Mouse (Mus musculus) MEL-GATA-1-ER (cell line): ENCODE data around the gene Pdia4.
"Not testable (repeated sequence)": the region's sequence is repeated elsewhere in the genome, so short reads cannot be mapped to it uniquely, and the experiment has no call there.

ENCODE experiments used
- DNase-seq: peaks from one replicate; pipeline ENCODE4 v3.0.0-alpha.2; 2012; ENCODE audit warnings: low read depth; ENCODE audit errors: extremely low read depth

The Pdia4 gene

GRCm38 (mm10) chr6:47813257-47813878 is at the start of gene Pdia4:
TSS of gene Pdia4 (minus strand) at chr6:47813430.
- DNase-seq, result peak; percentile 97

DNA sequence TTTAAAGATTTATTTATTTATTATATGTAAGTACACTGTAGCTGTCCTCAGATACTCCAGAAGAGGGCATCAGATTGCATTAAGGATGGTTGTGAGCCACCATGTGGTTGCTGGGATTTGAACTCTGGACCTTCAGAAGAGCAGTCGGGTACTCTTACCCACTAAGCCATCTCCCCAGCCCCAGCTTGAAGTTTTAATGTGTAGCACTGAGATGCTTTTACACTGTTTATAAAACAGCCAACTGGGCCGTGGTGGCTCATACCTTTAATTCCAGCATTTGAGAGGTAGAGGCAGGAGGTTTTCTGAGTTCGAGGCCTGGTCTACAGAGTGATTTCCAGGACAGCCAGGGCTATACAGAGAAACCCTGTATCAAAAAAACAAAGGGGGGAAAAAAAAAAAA is 44.5 kb upstream of the Pdia4 start:
- DNase-seq, result not testable (repeated sequence)

GRCm38 (mm10) chr6:47857241-47857640 is 44.0 kb upstream of the Pdia4 start:
- no peak for DNase-seq

DNA sequence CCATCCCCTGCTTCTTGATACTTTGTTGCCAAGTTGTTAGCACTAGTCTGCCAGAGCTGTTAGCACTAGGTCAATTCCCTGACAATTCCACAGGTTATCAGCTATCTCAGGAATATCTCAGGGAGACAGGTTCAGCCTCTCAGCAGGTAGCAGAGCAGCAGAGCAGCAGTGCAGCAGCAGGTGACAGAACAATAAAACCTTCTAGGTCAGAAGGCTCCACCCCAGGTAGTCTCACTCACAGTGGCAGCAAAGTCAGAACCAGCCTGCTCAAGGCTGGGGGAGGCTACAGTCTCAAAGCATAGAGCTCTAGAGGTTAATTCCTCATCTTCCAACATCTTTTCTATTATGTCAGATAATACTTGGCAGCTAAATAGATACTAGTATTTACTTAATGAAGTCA is 32.5 kb upstream of the Pdia4 start:
- DNase-seq, result no peak

- DNase-seq, result no peak
These were observed 29.1 kb upstream of the Pdia4 start for GRCm38 (mm10) chr6:47842337-47842736.

DNA sequence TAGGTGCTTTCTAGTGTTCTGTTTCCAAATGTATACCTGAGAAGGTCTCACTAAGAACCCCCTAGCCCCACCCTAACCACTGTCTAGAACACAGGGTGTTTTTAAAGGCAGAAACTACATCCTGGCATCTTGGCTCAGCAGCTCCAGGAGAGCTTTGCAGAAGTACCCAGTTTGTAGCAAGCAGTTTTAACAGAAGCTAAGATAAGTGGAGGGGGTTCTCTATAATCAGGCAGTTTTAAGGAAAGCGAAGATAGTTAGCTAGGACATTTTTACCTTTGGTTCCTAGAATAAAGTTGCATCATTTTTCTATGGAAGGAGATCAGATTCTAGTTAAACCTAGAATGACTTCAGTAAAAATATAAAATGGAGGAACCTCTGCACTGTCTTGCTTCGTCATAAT is 28.6 kb upstream of the Pdia4 start:
- no peak for DNase-seq

- DNase-seq, result no peak
These were observed 27.8 kb upstream of the Pdia4 start for GRCm38 (mm10) chr6:47841077-47841476.

GRCm38 (mm10) chr6:47837630-47838029 is 24.4 kb upstream of the Pdia4 start:
- DNase-seq, result no peak

GRCm38 (mm10) chr6:47835984-47836521 is 22.8 kb upstream of the Pdia4 start:
- DNase-seq, result no peak

- peak; percentile 71 for DNase-seq
These were observed 22.3 kb upstream of the Pdia4 start, which contains the start of gene Zfp398 for GRCm38 (mm10) chr6:47835482-47835983. TSS of gene Zfp398 (plus strand) at chr6:47835661.

GRCm38 (mm10) chr6:47832220-47832619 is 19.0 kb upstream of the Pdia4 start:
- DNase-seq, result no peak

DNA sequence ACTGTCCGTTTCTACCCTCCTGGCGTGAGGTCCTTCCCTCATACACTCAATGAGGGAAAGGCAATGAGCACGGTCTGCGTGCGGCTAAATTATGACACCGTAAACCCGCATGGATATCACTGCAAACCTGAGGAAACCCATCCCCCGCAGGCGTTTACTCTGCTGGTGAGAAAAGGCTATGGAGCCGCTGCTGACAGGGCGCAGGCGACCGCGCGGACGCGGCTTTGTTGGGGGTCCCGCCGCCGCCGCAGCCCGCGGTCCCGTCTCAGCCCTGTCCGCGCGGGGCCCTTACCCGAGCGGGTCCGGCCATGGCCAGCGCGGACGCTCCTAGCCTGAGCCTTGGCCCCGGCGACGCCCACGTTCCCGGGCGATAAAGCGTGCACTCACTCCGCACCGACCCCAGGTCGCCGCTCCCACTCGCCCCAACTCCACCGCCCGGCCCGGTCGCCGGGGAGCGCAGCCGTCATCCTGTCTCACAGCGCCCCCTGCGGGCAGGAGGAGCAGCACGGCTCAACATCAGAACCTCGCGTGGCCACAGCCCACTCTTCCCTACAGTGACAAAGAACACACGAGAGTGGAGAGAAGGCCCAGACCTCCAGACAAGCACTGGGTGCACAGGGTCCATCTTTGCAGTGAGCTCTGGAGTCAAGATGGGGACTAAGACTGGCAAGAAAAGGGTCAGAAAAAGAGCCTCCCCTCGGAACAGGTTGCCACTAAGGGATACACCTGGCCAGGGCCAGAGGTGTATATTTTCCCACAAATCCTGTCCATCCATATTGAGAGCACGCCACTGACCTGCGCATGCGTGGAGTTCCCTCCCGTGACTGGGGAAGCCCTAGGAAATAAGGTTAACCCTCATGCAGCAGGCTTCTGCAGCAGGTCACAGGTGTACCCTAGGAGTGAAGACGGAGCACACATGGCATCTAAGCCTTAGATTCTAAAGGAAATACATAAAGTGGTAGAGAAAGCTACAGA is 17.2 kb upstream of the Pdia4 start, which contains the start of gene Zfp786:
Gene Zfp786 (minus strand): TSS at position 764 of the 975 bp plus-strand sequence.
- no peak for DNase-seq

DNA sequence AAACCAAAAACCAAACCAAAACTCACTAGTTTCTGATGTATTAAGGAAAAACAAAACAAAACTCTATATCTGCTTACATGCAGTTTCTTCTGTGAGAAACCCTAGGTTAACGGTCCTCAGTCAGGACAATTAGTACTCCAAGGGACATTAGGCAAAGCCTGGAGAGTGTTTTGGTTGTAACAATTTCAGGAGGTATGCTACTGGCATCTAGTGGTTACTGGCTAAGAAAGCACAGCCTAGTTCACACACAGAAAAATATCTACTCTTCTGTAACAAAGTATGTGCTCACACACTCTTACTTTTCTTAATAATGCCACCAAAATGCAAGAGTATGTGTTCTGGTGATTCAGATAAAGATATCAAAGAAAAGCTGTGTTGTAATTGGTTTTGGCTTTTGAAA is 15.7 kb upstream of the Pdia4 start:
- DNase-seq, result no peak

- no peak for DNase-seq
These were observed 14.2 kb upstream of the Pdia4 start for GRCm38 (mm10) chr6:47827462-47827861.

DNA sequence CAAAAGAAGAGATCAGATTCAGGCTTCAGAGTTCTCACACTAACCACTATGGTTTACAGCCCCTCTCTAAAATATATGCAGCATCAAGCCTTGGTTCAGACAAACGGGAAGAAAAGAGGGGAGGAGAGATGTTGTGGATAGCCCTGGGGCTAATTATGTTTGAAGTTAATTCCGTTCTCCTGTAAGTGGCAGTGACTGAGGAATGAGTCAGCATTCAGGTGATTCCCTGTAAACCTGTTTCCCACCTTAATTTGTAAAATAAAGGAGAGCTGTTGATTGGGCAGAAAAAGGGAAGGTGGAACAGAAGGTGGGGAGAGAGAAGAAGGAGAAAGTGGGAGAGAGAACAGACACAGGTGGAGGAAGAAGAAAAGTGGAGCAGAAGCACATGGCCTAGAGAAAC is 11.0 kb upstream of the Pdia4 start:
- DNase-seq, result no peak

GRCm38 (mm10) chr6:47821776-47822175 is 8.5 kb upstream of the Pdia4 start:
- DNase-seq, result no peak

DNA sequence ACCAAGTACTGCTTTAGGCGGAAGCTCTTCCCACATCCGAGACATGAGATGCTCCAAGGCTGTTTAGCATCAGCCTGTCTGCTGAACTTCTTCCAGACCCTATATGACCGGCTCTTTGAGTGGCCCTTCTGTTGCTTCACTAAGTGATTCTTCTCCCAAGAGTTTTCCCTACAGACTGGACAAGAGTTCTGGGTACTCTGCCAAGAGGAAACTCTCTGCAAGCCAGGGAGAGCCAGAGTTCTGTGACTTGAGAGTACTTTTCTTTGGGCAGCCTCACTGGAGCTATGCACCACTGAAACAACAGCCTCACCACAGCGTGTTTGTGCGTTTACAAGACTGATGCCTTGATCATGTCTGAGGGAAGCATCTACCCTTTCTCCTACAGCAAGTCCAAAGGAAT is 8.0 kb upstream of the Pdia4 start:
- DNase-seq, result no peak

GRCm38 (mm10) chr6:47819626-47820325 is 6.5 kb upstream of the Pdia4 start:
- no peak for DNase-seq

- no peak for DNase-seq
These were observed 5.5 kb upstream of the Pdia4 start for GRCm38 (mm10) chr6:47818721-47819120.

DNA sequence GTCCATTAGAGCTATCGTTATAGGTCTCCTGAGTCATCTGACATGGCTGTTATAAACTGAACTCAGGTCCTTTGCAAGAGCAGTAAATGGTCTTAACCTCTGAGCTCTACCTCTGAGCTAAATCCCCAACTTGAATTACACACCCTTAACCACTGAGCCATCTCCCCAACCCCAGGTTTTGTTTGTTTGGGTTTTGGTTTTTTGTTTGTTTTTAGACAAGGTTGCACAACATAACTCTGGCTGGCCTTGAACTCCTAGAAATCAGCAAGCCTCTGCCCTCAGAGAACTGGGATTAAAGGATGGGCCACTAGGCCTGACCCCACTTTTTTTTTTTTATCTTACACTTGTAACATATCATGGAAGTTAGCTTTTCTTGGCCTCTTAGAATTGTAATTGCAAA is 2.9 kb upstream of the Pdia4 start:
- DNase-seq, result no peak

DNA sequence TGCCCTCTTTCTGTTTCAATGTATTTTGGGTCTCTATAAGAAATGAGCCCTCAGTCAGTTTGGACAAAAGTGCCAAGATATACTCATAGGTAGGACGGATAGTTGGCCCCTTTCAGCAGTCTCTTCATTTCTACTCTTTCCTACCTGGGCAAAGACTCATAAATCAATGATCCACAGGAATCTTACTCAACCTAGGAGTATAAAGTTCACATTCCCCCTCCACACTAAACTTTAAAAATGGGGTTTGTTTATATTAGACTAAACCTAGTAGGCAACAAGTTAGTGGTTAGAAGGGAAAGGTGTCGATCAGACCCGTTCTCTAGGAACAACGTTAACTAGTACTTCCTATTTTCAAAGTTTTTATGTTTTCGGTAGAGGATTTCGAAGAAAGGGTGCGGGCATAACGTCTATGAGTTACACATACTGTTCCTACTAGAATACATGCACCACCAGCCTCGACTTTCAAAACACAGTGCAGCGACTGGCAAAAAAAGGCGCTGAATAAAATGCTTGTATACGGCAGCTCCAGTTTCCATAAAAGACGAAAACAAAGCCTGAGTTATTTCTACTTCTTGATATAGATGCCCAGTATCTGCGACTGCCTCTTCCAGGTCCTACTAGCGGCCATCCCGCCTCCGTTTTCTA is 837 bp downstream of the Pdia4 start:
- DNase-seq, result peak; percentile 21
